Mouse (Mus musculus): Measurements from ENCODE around the gene Alkbh1. TPM values are rescaled to one million over a fixed set of nuclear protein-coding genes. Genes with fewer than 3 reads are reported as not detected.

Alkbh1 gene
- total and polyA plus RNA-seq, 3 experiments, result 41.4 to 48.9 TPM; not detected in 1

DNA sequence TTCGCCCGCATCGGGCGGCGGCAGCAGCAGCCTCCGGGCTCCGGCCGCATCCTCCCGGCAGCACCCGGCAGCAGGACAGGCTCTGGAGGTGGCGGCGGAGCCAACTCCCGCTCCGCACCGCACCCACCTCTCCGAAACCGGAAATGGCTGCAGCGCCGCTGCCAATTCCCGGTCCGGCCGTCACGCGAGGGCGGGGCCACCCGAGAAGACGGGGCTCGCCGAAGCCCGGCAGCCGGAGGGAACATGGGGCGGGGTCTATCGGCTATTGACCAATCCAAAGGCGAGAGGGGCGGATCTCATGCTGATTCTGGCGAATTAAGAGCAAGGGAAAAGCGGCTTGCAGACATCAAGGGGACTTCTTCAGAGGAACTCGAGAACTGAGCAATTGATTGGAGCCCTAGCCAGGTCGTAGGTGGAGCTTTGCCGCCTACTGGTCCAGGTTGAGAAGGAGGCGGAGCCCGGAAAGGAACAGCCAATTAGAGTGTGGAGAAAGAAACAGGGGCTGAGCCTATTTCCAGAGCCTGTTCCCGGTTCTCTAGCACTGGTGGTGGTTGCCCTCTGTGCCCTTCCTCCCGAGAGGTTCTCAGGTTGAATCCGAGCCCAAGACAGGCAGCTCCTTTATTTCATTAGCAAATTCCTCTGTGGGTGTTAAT lies 55.6 kb downstream of the Alkbh1 start, which contains the start of gene Sptlc2 (continued):
- TF ChIP-seq USF1 (IDR thresholded peaks at IDR 0.05; ENCODE audit: low read depth, low read length), result peak; percentile 57
- no peak for TF ChIP-seq TAL1 (IDR thresholded peaks at IDR 0.05; ENCODE audit: low read length)
- no peak for TF ChIP-seq GABPA (IDR thresholded peaks at IDR 0.05; ENCODE audit: low read depth, low read length)
- TF ChIP-seq POLR2AphosphoS2 (IDR thresholded peaks at IDR 0.05; ENCODE audit: low read length), result peak; percentile 76
- peak; percentile 74; the same call in 1 of the 2 replicates for TF ChIP-seq TBP (IDR thresholded peaks at IDR 0.05; ENCODE audit: low read depth, low read length)
- TF ChIP-seq CHD1 (IDR thresholded peaks at IDR 0.05; ENCODE audit: low read depth, low read length), result no peak
- TF ChIP-seq JUND (IDR thresholded peaks at IDR 0.05; ENCODE audit: low read depth, low read length), result no peak
- TF ChIP-seq MAZ (IDR thresholded peaks at IDR 0.05; ENCODE audit: low read depth, low read length), result peak; percentile 66; the same call in 1 of the 2 replicates

DNA sequence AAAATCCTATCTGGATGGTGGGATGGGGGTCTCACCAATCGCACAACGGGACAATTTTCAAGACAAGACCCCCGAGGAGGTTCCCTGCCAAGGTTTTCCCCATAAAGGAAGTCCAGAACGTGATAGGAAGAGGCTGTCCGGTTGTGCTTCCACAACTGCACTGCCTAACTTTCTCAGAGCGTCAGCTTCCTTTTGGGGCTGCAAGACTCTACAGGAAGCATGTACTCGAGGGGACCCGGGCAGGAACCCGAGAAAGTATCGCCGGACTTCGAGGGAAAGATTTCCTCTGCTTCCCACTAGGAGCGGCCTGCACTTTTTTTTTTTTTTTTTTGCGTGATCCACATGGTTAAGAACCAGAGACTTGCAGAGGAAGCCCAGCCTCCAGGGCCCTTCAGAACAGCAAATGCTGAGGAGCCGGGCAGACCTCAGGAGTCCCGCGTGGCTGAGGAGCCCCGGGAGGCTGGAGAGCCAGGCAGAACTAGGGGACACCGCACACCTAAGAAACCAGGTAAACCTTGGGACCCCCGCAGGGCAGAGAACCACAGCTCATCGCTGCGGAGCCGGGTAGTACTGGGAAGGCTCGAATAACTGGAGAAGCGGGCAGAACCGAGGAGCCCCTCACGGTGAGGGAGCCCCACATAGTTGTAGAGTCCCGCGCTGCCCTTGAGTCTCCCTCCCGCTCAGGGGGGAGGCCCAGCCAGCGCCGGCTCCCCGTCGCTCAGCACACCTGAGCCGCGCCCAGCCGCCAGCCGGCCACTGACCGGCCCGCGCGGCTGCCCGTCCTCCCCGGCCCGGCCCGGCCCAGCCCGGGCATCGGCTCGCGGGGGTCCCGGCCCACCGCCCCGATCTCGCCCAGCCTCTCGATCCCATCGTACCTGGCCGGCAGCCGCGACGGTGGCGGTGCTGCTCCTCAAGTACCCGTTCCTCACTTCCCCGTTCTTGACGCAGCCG lies 56.4 kb downstream of the Alkbh1 start:
- DNase-seq (ENCODE audit: low read depth, low spot score), result peak; percentile 68
- Histone ChIP-seq H3K9me3 (replicated peaks; ENCODE audit: insufficient read depth, low read length) (no peaks in the 10 kb centered on the region), H3K27ac (ENCODE audit: control insufficient read depth, low read depth, low read length) (peak overlapping the region; percentile 21; the same call in 1 of the 2 replicates), H3K36me3 (ENCODE audit: control insufficient read depth in 1 of 2, insufficient read depth in 2 of 2, low read length in 2 of 2) (peaks cover 0 to 10% of the 10 kb centered on the region in 2 experiments; a peak in 3 of 4 replicates), H3K79me2 (ENCODE audit: control insufficient read depth, insufficient read depth, low read length, poor library complexity) (peaks cover 25% of the 10 kb centered on the region), H3K4me1 (ENCODE audit: control insufficient read depth in 1 of 2, insufficient read depth in 2 of 2, low read length in 2 of 2) (peaks cover 0 to 4% of the 10 kb centered on the region in 2 experiments; a peak in 1 of 4 replicates), H3K27me3 (ENCODE audit: control insufficient read depth in 1 of 2, insufficient read depth in 2 of 2, low read length in 2 of 2) (no peaks in the 10 kb centered on the region), H3K4me3 (ENCODE audit: control insufficient read depth in 1 of 2, insufficient read depth in 1 of 2, low read depth in 2 of 2, low read length in 2 of 2) (peak overlapping the region; percentile 94 to 95), H3K9ac (ENCODE audit: control insufficient read depth, low read depth, low read length, poor library complexity, severe bottlenecking) (peak overlapping the region; percentile 91)
- TF ChIP-seq ZMIZ1 (IDR thresholded peaks at IDR 0.05; ENCODE audit: low read depth, low read length) (no peak), SMC3 (IDR thresholded peaks at IDR 0.05; ENCODE audit: low read depth, low read length) (no peak), ELF1 (IDR thresholded peaks at IDR 0.05; ENCODE audit: low read depth, low read length) (no peak), ETS1 (IDR thresholded peaks at IDR 0.05; ENCODE audit: low read depth, low read length) (no peak), MYB (IDR thresholded peaks at IDR 0.05; ENCODE audit: low read depth, low read length) (no peak), MAX (IDR thresholded peaks at IDR 0.05; ENCODE audit: low read length) (no peak), MXI1 (IDR thresholded peaks at IDR 0.05; ENCODE audit: low read depth, low read length) (peak; percentile 72; the same call in 1 of the 2 replicates), CHD2 (IDR thresholded peaks at IDR 0.05; ENCODE audit: low read length) (no peak), ZKSCAN1 (IDR thresholded peaks at IDR 0.05; ENCODE audit: low read depth, low read length) (no peak), MAFK (IDR thresholded peaks at IDR 0.05; ENCODE audit: borderline replicate concordance, low read depth, low read length) (no peak), UBTF (IDR thresholded peaks at IDR 0.05; ENCODE audit: borderline replicate concordance, insufficient read depth, low read depth, low read length) (peak; percentile 56; the same call in 1 of the 2 replicates), POLR2A (IDR thresholded peaks at IDR 0.05; ENCODE audit: control insufficient read depth in 1 of 2, insufficient read depth in 1 of 2, low read depth in 1 of 2, low read length in 2 of 2, poor library complexity in 1 of 2) (peak in 1 of 2 experiments; percentile 28; a peak in 1 of 4 replicates), ZNF384 (IDR thresholded peaks at IDR 0.05; ENCODE audit: low read depth, low read length) (peak; percentile 70), HCFC1 (IDR thresholded peaks at IDR 0.05; ENCODE audit: low read depth, low read length) (no peak), RAD21 (IDR thresholded peaks at IDR 0.05; ENCODE audit: low read depth, low read length) (no peak), MEF2A (IDR thresholded peaks at IDR 0.05; ENCODE audit: extremely low read depth, insufficient replicate concordance, low read depth, low read length, poor library complexity, severe bottlenecking) (no peak)
